Mouse (Mus musculus): ENCODE results near the gene Cmip. TPM values are rescaled to one million over a fixed set of nuclear protein-coding genes. Genes with fewer than 3 reads are reported as not detected.

The Cmip gene
- polyA plus RNA-seq, 1 experiment from 2014 or later, result 13.7 TPM

DNA sequence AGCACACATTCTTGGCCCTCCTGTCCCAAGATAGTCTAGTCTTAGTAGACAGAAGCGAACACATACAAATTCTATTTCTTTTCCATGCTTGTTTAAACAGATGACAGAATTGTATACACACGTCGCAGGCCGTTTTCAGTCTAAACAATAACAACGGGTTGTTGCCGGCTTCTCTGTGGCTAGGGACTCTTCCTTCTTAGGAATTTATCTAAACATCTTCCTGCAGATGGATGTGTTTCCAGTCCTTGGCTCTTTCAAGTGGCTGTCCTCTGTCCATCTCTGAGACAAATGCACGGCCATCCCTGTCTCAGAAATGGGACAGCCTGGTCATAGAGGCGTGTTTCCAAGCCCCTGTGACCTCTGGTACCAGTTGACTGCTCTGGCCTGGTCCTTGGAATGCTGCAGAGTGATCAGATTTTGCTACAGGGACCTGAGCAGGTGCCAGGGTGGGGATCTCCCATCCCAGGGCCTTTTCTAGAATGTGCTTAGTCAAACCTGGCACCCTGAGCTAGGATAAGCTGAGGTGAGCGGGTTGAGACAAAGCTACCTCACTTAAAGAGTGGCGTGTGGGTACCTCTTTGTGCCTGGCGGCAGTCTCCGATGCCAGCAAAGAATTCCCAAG lies 52.9 kb downstream of the Cmip start:
- Histone ChIP-seq H3K27ac (ENCODE audit: low read length) (0 out of 2 replicates have a peak overlapping the region, but pooled peaks have one; percentile 14), H3K9me3 (replicated peaks; ENCODE audit: control insufficient read depth, low read length) (no peaks in the 10 kb centered on the region), H3K4me1 (ENCODE audit: control insufficient read depth, insufficient read depth, low read length) (peaks cover 45% of the 10 kb centered on the region), H3K36me3 (ENCODE audit: control insufficient read depth, insufficient read depth, low read length) (no peaks in the 10 kb centered on the region), H3K9ac (ENCODE audit: low read length) (no peak overlapping the region), H3K27me3 (ENCODE audit: control insufficient read depth, insufficient read depth, low read length) (no peaks in the 10 kb centered on the region), H3K4me2 (ENCODE audit: low read depth, low read length) (no peak overlapping the region), H3K4me3 (replicated peaks; ENCODE audit: low read length) (no peak overlapping the region)
- no peak for ATAC-seq (ENCODE audit: insufficient read depth, low FRiP score)
- WGBS, result 65% methylated on average over 12 of the region's 12 CpGs

DNA sequence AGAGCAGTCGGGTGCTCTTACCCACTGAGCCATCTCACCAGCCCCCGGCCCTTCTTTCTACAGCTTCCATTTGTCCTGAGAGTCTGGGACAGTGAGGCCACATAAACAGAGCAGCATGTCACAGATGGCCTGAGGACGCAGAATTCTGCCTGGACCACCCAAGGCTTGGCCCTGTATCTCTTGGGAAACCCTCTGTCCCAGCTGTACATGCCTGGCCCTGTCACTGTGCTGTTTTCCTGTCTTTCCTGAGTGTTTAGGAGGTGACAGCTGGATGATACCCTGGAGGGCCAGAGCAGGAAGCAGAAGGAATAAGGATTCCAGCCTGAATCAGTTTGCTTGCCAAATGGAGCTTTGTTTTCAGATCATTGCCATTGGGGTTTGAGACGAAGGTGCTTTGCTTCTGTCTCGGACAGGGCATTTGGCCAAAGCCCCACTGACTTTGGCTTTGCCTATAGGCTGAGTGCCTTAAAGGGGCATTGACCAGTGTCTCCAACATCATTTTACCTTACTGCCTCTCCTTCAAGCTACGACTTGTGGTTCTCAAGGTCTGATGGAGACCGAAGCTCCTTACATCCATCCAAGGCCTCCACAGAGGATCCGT lies 54.2 kb downstream of the Cmip start:
- Histone ChIP-seq H3K36me3 (ENCODE audit: control insufficient read depth, insufficient read depth, low read length) (no peaks in the 10 kb centered on the region), H3K4me1 (ENCODE audit: control insufficient read depth, insufficient read depth, low read length) (peaks cover 43% of the 10 kb centered on the region), H3K4me2 (ENCODE audit: low read depth, low read length) (no peak overlapping the region), H3K4me3 (replicated peaks; ENCODE audit: low read length) (no peak overlapping the region), H3K9ac (ENCODE audit: low read length) (no peak overlapping the region), H3K9me3 (replicated peaks; ENCODE audit: control insufficient read depth, low read length) (no peaks in the 10 kb centered on the region), H3K27ac (ENCODE audit: low read length) (peak overlapping the region; percentile 4; the same call in 1 of the 2 replicates), H3K27me3 (ENCODE audit: control insufficient read depth, insufficient read depth, low read length) (no peaks in the 10 kb centered on the region)
- peak; percentile 51; the same call in 1 of the 2 replicates for ATAC-seq (ENCODE audit: insufficient read depth, low FRiP score)
- 68% methylated on average over 8 of the region's 8 CpGs for WGBS

DNA sequence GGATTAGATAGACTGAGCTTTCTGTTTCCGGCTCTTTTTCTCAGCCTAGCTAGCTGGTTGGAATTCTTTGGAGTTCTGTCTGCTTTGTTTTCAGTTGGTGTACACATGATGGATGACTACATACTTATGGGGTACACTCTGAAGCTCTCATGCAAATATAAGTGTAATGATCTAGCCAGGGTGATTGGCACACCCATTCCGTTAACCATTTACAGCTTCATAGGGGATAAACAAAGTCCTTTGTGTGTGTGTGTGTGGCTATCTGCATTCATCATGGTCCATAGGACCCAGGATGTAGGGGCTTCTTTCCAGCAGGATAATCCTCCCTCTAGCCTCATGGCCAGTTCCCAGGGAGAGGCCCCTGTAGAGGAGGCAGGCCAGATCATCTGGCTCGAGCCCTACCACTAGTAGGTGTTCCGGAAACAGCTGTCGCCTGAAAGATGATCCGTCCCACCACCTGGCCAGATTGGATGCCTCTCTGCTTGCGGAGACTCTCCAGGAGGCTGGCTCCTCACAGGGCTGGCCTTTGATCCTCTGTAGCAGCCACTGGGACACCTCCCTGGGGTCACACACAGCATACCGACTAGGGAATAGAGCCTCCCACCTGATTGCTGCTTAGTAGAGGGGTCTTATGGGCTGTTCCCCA lies 57.6 kb downstream of the Cmip start:
- Histone ChIP-seq H3K9me3 (replicated peaks; ENCODE audit: control insufficient read depth, low read length) (no peaks in the 10 kb centered on the region), H3K36me3 (ENCODE audit: control insufficient read depth, insufficient read depth, low read length) (no peaks in the 10 kb centered on the region), H3K4me2 (ENCODE audit: low read depth, low read length) (no peak overlapping the region), H3K4me1 (ENCODE audit: control insufficient read depth, insufficient read depth, low read length) (peaks cover 27% of the 10 kb centered on the region), H3K4me3 (replicated peaks; ENCODE audit: low read length) (no peak overlapping the region), H3K27ac (ENCODE audit: low read length) (peak overlapping the region; percentile 17; the same call in 1 of the 2 replicates), H3K27me3 (ENCODE audit: control insufficient read depth, insufficient read depth, low read length) (no peaks in the 10 kb centered on the region), H3K9ac (ENCODE audit: low read length) (no peak overlapping the region)
- ATAC-seq (ENCODE audit: insufficient read depth, low FRiP score), result peak; percentile 31
- WGBS, result 25% methylated on average over 8 of the region's 8 CpGs

DNA sequence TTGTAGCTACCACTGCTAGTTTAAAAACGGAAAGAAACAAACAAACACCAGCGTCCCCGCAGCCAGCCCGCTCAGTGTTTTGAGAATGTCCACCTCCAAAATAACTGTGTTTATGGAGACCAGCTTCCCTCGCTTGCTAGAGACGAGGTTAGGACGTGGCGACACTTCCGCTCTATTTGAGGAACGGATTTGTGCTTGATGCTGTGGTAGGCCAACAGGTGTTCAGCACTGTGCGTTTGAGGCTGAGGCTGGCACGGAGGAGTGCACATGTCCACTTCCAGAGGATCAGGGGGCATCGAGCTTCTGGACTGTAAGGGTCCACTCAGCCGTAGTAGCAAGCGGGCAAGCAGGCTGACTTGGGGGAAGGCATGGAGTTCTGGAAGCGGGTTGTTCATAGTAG lies 58.9 kb downstream of the Cmip start:
- no peaks in the 10 kb centered on the region for H3K36me3 ChIP-seq (ENCODE audit: control insufficient read depth, insufficient read depth, low read length)
- ATAC-seq (ENCODE audit: insufficient read depth, low FRiP score), result no peak
- H3K27me3 ChIP-seq (ENCODE audit: control insufficient read depth, insufficient read depth, low read length), result no peaks in the 10 kb centered on the region
- no peak overlapping the region for H3K9ac ChIP-seq (ENCODE audit: low read length)
- 80% methylated on average over 16 of the region's 16 CpGs for WGBS
- H3K4me2 ChIP-seq (ENCODE audit: low read depth, low read length), result no peak overlapping the region
- no peak overlapping the region for H3K4me3 ChIP-seq (replicated peaks; ENCODE audit: low read length)
- H3K27ac ChIP-seq (ENCODE audit: low read length), result no peak overlapping the region
- peaks cover 22% of the 10 kb centered on the region for H3K4me1 ChIP-seq (ENCODE audit: control insufficient read depth, insufficient read depth, low read length)
- H3K9me3 ChIP-seq (replicated peaks; ENCODE audit: control insufficient read depth, low read length), result no peaks in the 10 kb centered on the region

DNA sequence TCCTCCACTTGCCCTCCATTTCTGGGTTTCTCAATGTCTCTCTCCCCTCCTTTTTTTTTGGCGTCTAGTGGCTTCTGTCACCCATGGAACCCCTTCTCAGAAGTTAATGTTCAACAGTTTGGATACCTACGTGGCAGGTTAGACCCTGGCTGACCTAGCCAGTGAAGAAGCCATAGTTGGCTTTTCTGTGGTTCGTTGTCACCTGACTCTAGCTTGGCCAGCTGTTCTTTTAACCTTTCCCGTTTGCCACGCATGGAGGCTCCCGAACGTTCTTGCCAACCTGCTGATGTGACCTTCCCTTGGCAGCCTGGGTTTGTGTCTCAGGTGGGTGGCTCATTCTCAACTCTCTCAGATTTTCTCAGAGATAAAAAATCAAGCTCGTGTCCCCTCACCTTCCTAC lies 60.6 kb downstream of the Cmip start:
- Histone ChIP-seq H3K4me3 (replicated peaks; ENCODE audit: low read length) (no peak overlapping the region), H3K4me2 (ENCODE audit: low read depth, low read length) (no peak overlapping the region), H3K9ac (ENCODE audit: low read length) (no peak overlapping the region), H3K27me3 (ENCODE audit: control insufficient read depth, insufficient read depth, low read length) (no peaks in the 10 kb centered on the region), H3K9me3 (replicated peaks; ENCODE audit: control insufficient read depth, low read length) (no peaks in the 10 kb centered on the region), H3K27ac (ENCODE audit: low read length) (no peak overlapping the region), H3K36me3 (ENCODE audit: control insufficient read depth, insufficient read depth, low read length) (no peaks in the 10 kb centered on the region), H3K4me1 (ENCODE audit: control insufficient read depth, insufficient read depth, low read length) (peaks cover 30% of the 10 kb centered on the region)
- 83% methylated on average over 8 of the region's 8 CpGs for WGBS
- ATAC-seq (ENCODE audit: insufficient read depth, low FRiP score), result no peak

DNA sequence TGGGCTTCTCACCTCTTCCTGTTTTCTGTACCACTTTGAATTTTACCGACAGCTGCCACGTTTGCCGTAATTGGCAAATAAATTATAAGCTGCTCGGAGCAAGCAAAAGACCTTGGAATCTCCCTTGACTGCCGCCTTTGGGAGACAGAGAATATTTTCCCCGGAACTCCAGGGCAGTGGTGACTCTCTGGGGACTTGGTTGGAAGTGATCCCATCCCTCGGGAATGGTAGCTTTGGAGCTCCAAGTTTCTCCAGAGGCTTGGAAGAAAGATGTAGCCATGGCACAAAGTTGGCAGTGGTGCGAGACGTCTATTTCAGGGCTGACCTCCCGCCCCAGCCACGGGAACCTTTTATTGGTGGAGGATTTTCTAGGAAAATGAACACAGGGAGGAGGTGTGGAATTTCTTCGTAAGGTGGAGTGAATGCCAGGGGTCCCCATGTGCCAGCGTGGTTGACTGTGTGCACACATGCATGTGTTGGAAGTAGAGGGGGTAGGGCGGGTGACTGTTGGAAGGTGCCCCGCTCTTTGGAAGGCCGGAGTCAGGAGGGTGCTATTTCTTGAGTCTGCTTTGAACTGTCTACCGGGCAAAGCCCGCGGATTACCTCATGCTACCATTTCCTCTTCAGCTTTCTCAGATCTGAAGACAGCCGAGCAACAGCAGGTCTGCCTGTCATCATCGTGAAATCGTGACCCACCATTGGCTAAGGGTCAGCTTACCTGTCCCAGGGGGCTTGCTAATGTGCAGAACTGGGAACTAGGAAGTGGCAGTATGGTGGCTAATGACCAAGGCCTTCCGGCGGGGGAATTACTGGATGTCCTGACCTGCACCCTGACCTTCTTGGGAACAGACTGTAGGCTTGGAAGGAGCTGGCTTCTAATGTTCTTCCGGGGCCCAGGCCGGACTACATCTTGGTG lies 62.3 kb downstream of the Cmip start:
- 84% methylated on average over 26 of the region's 26 CpGs for WGBS
- ATAC-seq (ENCODE audit: insufficient read depth, low FRiP score), result no peak

DNA sequence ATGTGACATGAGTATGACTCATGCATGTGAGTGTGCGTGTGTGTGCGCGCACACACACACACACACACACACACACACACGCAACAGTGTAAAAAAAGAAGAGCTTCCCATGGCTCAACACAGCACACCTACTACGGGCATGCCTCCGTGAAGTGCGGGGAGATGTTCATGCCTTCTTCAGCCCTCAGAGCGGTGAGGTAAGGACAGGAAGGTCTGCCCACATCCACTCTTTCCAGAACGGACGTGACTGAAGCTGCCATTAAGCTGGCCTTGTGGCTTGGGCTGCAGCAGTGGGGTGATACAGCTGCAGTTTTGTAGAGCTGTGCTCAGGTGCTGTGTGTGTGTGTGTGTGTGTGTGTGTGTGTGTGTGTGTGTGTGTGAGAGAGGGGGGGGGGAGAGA lies 63.8 kb downstream of the Cmip start:
- no peaks in the 10 kb centered on the region for H3K36me3 ChIP-seq (ENCODE audit: control insufficient read depth, insufficient read depth, low read length)
- H3K4me3 ChIP-seq (replicated peaks; ENCODE audit: low read length), result no peak overlapping the region
- no peaks in the 10 kb centered on the region for H3K9me3 ChIP-seq (replicated peaks; ENCODE audit: control insufficient read depth, low read length)
- WGBS, result 93% methylated on average over 10 of the region's 10 CpGs
- H3K27ac ChIP-seq (ENCODE audit: low read length), result no peak overlapping the region
- peaks cover 21% of the 10 kb centered on the region for H3K4me1 ChIP-seq (ENCODE audit: control insufficient read depth, insufficient read depth, low read length)
- H3K4me2 ChIP-seq (ENCODE audit: low read depth, low read length), result no peak overlapping the region
- no peak for ATAC-seq (ENCODE audit: insufficient read depth, low FRiP score)
- H3K9ac ChIP-seq (ENCODE audit: low read length), result no peak overlapping the region
- H3K27me3 ChIP-seq (ENCODE audit: control insufficient read depth, insufficient read depth, low read length), result no peaks in the 10 kb centered on the region

More for the DNA sequence above, 62.3 kb downstream of the Cmip start:
- Histone ChIP-seq H3K9me3 (replicated peaks; ENCODE audit: control insufficient read depth, low read length) (no peaks in the 10 kb centered on the region), H3K27ac (ENCODE audit: low read length) (no peak overlapping the region), H3K36me3 (ENCODE audit: control insufficient read depth, insufficient read depth, low read length) (no peaks in the 10 kb centered on the region), H3K4me3 (replicated peaks; ENCODE audit: low read length) (no peak overlapping the region), H3K4me1 (ENCODE audit: control insufficient read depth, insufficient read depth, low read length) (peaks cover 33% of the 10 kb centered on the region), H3K27me3 (ENCODE audit: control insufficient read depth, insufficient read depth, low read length) (no peaks in the 10 kb centered on the region), H3K9ac (ENCODE audit: low read length) (no peak overlapping the region), H3K4me2 (ENCODE audit: low read depth, low read length) (no peak overlapping the region)

DNA sequence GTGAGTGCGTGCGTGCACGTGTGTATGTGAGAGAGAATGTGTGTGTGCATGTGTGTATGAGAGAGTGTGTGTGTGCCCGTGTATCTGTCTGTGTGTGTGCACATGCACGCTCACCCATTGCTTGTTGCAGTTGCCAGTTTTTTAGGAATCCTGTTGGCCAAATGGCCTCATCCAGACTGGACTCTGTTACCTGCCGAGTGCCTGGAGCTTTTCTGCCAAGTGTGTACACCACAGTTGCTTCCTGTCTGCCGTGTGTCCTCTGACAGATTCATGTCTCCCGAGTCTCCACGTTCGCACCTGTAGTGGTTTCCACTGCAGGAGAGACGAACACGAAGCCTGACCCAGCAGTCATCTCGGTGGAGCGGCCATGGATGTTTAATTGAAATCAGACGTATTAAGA lies 64.4 kb downstream of the Cmip start:
- no peak overlapping the region for H3K27ac ChIP-seq (ENCODE audit: low read length)

More for the DNA sequence above, 64.4 kb downstream of the Cmip start:
- Histone ChIP-seq H3K9me3 (replicated peaks; ENCODE audit: control insufficient read depth, low read length) (no peaks in the 10 kb centered on the region), H3K9ac (ENCODE audit: low read length) (no peak overlapping the region), H3K27me3 (ENCODE audit: control insufficient read depth, insufficient read depth, low read length) (no peaks in the 10 kb centered on the region), H3K4me2 (ENCODE audit: low read depth, low read length) (no peak overlapping the region), H3K36me3 (ENCODE audit: control insufficient read depth, insufficient read depth, low read length) (no peaks in the 10 kb centered on the region), H3K4me1 (ENCODE audit: control insufficient read depth, insufficient read depth, low read length) (peaks cover 21% of the 10 kb centered on the region), H3K4me3 (replicated peaks; ENCODE audit: low read length) (no peak overlapping the region)
- WGBS, result 80% methylated on average over 15 of the region's 15 CpGs
- ATAC-seq (ENCODE audit: insufficient read depth, low FRiP score), result no peak
